Mouse (Mus musculus) gastrocnemius, postnatal 25 days (tissue): Measurements from ENCODE around the gene Fxyd4. TPM values are rescaled to one million over a fixed set of nuclear protein-coding genes. Genes with fewer than 3 reads are reported as not detected.
A peak's percentile ranks its signal among the peaks of the same experiment; 100 is the strongest.

ENCODE experiments used
- DNase-seq: peaks from one replicate; pipeline ENCODE4 v3.0.0; 2022
- total RNA-seq, 2 experiments: library from RNA; stranded (reverse); gene quantifications; 1 replicate in 1 of 2; 2 replicates in 1 of 2; pipeline ENCODE4 v1.2.3; 2021

Gene Fxyd4
- total RNA-seq, 2 experiments from 2014 or later: not detected

DNA sequence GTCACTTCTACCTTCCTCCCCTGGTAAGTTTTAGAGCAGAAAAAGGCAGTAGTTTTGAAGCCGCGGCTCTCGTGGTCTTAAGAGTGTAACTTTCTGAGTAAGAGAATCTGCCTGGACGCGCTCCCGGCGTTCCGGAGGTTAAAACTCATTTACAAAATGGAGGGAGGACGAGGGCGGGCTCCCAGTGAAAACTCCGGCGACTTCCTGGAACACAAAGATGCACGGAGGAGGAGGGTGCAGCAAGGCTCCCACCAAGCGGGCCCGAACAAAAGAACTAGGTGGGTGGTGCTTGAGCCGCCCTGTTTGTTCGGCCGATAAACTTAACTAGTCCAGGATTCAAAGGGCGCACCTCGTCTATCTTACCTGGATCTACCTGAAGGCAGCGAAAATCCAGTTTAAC lies 19.9 kb downstream of the Fxyd4 start:
- peak; percentile 46 for DNase-seq

GRCm38 (mm10) chr6:117916737-117917426 lies 20.6 kb downstream of the Fxyd4 start:
- peak; percentile 85 for DNase-seq

DNA sequence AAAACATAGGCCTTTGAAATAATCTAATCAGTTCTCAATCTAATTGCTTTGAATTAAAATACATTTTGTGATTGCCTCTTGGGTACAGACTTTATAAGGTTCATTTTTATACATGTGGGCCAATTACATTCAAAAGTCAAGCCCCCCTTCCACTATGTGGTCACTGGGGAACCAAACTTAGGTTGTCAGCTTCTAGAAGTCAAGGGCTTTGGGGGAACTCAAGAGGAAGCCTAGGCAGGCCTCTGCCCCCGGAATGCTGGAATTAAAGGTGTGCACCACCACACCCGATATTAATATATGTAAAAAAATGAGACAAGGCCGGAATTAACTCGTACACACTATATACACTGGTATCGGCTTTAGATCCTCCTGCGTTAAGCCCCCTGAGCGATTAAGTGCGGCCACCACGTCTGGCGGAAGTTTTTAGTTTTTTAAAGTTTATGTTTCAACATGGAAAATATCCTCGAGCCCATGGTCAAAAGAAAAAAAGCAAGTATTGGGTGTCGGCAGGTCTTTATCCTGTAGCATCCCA lies 21.2 kb downstream of the Fxyd4 start:
- DNase-seq: no peak

DNA sequence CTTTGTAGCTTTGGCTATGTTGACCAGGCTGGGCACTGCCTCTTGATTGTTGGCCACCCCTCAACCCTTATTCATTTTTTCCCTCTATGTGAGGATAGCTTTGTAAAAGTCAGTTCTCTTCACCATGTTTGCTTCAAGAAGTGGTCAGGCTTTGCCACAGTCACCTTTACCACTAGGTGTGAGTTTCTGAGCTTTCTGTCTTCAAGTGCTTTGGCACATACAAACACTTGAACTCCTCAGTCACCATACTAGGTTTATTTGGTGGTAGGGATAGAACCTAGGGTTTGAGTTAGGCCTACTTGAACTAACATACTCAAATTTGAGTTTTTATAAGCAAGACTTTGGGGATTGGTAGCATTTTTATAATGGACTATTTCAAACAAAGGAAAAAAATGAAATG lies 23.0 kb downstream of the Fxyd4 start:
- DNase-seq: no peak

DNA sequence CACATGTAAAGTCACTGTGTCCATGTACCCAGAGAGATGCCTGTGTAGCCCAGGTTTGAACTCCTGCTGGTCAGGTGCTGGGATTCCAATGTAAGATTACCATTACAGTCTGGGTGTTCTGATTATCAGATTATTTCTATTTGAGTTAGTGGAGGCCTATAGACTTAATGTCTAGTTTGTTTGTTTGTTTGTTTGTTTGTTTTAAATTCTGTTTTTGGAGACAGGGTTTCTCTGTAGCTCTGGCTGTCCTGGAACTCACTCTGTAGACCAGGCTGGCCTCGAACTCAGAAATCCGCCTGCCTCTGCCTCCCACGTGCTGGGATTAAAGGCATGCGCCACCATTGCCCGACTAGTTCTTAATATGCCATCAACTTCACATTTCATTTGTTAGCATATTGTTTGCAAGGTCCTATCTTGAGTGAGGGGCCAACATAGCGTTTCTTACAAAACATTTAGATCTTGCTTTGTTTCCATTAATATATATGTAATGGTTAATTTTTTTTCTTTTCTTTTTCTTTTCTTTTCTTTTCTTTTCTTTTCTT lies 27.3 kb downstream of the Fxyd4 start:
- no peak for DNase-seq

GRCm38 (mm10) chr6:117908424-117908900 lies 29.0 kb downstream of the Fxyd4 start:
- DNase-seq: no peak

DNA sequence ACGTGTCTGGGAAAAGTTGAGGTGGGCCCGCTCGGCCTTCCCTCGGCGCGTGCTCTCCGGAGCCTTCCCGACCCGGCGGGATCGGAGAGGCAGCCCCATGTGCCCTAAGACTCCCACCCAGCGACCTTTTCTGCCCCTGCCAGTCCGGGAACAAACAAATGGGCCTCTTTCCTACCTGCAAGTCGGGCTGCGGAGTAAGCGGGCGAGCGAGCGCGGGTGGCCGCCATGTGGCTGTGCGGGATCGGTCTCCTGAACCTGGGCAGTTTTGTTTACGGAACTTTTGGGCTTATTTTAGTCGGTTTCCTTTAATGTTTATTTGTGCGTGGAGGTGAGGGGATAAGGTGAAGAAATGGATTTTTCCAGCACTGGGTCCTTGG lies 29.5 kb downstream of the Fxyd4 start:
- DNase-seq: peak; percentile 24

GRCm38 (mm10) chr6:117907301-117907978 lies 30.1 kb downstream of the Fxyd4 start:
- DNase-seq: peak; percentile 90

- peak; percentile 98 for DNase-seq
Measured at GRCm38 (mm10) chr6:117906590-117907271, 30.8 kb downstream of the Fxyd4 start.

DNA sequence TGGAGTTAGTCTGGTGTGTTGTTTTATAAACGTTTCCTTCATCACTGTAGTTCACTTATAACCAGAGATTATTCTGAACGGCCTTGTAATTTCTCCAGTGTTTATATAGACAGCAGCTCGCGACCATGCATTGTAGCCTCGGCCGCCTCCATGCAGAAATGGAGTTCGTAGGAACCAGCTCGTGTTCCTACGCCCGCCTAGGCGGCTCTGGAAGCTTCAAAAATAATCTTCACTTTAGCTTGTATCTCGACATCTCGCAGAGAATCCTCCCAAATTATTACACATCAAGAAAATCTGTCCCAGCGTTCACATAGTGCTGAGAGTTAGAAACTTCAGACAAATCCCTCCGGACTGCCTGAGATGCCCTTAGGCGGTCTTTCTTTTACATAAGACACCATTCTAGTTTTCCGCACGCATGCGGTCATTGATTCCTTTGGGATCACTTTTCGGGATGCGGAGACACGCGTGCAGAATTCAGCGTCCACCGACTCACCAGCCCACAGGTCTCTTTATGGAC lies 31.4 kb downstream of the Fxyd4 start:
- DNase-seq: no peak

DNA sequence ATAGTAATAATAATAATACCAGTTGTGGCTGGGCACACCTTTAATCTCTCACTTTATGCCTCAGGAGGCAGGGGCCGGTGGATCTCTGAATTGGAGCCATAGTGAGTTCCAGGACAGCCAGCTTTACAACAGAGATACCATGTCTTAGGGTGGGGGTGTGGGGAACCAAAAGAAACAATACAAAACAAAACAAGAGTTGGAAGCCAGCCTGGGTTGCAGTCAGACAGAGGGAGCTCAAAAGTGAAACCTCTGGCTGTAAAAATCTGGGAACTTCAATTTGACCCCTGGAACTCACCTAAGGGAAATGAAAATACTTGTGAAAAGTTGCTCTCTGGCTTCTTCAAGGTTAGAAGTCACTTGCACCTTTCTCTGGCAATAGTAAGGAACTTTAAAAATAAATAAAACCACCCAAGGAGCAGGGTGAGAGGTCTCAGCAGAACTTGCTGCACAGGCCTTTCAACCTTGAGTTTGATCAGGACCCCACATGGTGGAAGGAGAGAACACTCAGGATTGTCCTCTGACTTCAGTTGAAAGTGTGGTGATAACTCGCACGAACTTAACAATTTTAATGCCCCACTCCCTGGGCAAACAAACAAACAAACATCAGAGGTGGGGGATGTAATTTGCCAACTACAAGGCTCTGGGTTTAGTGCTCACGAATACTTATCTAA lies 32.1 kb downstream of the Fxyd4 start:
- no peak for DNase-seq

DNA sequence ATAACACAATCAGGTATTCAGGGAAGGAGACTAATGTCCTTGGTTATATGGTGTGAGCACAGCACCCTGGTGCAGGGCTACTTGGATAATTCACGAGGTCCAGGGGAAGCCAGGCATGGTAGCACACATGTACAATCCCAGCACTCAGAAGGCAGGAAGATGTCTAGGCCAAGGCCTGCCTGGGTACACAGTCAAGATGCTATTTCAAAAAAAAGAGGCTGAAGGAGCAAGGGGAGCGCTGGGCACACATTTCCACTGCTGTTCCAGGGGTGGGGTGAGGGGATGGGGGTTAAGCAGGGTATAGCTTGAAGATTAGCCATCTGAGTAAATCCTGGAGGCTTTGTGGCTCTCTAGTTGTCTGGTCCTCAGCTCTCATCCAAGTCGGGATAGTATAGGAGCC lies 33.7 kb downstream of the Fxyd4 start:
- no peak for DNase-seq

DNA sequence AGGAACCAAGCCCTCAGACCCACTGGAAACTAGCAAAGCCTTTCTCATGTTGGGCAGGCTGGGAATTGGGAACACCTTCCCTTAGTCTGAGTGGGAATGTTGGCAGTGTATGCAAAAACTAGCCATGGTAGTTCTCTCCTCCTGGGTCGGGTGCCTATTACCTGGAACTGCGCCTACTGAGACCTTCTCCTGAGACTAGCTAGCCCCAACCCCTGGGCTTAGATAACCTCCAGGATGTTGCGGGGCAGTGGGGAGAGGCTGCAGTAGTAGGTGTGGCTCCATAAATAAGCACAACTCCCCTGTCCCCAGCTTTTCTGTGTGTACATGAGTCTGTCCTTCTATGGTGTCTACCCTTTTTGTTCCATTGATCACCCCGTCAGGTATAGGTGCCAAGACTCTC lies 34.9 kb downstream of the Fxyd4 start:
- DNase-seq: no peak

DNA sequence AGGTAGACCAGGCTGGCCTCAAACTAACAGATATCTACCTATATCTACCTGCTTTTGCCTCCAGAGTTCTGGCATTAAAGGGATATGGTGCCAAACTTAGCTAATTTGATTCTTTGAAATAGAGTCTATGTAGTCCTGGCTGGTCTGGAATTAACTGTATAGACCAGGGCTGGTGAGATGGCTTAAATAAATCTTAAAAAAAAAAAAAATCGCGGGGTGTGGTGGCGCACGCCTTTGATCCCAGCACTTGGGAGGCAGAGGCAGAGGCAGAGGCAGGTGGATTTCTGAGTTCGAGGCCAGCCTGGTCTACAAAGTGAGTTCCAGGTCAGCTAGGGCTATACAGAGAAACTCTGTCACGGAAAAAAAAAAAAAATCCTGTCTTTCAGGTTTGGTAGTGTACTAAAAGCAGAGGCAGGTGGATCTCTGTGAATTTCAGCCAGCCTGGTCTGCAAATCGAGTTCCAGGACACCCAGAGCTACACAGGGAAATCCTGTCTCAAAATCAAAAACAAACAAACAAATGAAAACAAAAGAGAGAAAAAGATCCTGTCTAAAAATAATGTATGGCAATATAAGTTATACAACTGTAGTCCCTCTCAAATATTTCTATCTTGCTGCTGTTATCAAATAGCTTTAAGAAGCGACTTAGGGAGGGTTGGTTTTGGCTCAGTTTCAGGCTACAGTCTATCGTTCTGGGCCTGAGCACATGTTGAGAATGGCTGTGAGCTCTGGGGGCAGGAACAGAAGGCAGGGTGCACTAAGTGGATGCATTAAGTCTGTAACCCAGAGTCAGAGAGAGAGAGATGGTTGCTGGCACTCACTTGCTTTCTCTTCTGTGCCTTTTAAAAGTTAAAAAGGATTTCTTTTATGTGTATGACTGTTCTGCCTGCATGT lies 35.7 kb downstream of the Fxyd4 start:
- DNase-seq: no peak

DNA sequence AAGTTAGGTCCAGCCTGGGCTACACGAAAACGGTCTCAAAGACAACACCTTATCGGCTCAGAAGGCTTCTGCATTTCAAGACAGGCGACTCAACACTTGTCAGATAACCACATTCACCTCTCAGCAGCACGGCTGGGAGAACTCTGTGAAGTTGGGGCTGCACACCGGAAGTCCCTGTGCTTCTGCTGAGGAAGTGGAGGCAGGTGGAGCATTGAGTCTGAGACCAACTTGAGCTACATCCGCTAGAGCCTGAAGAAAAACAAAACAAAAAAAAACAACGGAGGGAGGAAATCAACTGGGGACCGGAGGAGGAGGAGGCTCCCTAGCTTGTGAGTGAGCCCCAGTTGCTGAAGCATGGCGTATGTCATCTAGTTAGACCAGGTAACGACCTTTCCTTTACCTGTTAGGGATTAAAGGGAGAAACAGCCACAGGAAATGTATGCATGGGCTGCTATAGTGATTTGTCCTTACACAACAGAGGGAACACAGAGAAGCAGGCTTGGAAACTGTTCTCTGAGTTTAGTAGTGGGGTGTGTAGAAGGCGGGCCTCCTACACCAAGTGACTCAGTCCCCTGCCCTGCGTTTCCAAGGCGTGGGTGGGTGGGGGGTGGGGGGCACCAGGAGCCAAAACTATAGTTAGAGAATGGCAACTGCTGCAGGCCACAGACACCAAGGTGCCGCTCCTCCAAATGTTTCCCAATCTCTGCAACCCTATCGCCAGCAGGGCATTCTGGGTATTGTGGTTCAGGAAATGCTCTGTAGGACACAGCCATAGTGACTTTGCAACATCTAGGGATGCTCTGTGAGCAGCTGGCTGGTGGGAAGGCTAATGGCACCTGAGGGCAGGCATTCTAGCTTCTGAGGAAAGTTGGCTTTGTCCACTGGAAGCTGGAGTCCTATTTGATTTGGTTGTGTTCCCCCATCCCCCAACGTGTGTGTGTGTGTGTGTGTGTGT lies 37.1 kb downstream of the Fxyd4 start, which contains the start of gene Hnrnpf:
Hnrnpf (plus strand) TSS at position 199 of the 955 bp plus-strand sequence.
- DNase-seq: peak; percentile 26

- DNase-seq: no peak
Measured at GRCm38 (mm10) chr6:117897800-117898199, 39.7 kb downstream of the Fxyd4 start.

- DNase-seq: no peak
Measured at GRCm38 (mm10) chr6:117893435-117893834, 44.1 kb downstream of the Fxyd4 start.

GRCm38 (mm10) chr6:117892386-117892785 lies 45.1 kb downstream of the Fxyd4 start:
- no peak for DNase-seq

GRCm38 (mm10) chr6:117891369-117892160 lies 45.9 kb downstream of the Fxyd4 start:
- no peak for DNase-seq
